Mouse (Mus musculus) MEL (cell line): ENCODE data around the gene Mrm1. TPM values are rescaled to one million over a fixed set of nuclear protein-coding genes. Genes with fewer than 3 reads are reported as not detected.
A peak's percentile ranks its signal among the peaks of the same experiment; 100 is the strongest.

Experiments
- DNase-seq: peaks from one replicate; pipeline ENCODE4 v3.0.0; 2011; ENCODE audit warnings: low read depth, low spot score
- H3K27ac ChIP-seq: 2 replicates; pipeline ENCODE4 v1.5.1; 2012; ENCODE audit warnings: low read depth, mild to moderate bottlenecking, control low read depth, low read length, moderate library complexity; ENCODE audit not compliant: control insufficient read depth
- H3K27me3 ChIP-seq, 2 experiments: fragments of 150-350 bp in 1 of 2; sonication (generic) in 1 of 2; 2 replicates each; pipeline ENCODE4 v1.6.1; 2012; ENCODE audit warnings: low read length in 2 of 2, mild to moderate bottlenecking in 2 of 2, improper control_type of control experiment in 1 of 2, moderate library complexity in 1 of 2; ENCODE audit not compliant: insufficient read depth in 2 of 2, control insufficient read depth in 1 of 2
- H3K36me3 ChIP-seq, 2 experiments: 2 replicates each; pipeline ENCODE4 v1.6.1; 2012 to 2014; ENCODE audit warnings: low read length in 2 of 2, improper control_type of control experiment in 1 of 2, inconsistent platforms in 1 of 2, mild to moderate bottlenecking in 1 of 2; ENCODE audit not compliant: insufficient read depth in 2 of 2, control insufficient read depth in 1 of 2
- H3K4me1 ChIP-seq, 2 experiments: fragments of 150-350 bp in 1 of 2; sonication (generic) in 1 of 2; 2 replicates each; pipeline ENCODE4 v1.6.1; 2012; ENCODE audit warnings: low read length in 2 of 2, improper control_type of control experiment in 1 of 2, mild to moderate bottlenecking in 1 of 2; ENCODE audit not compliant: insufficient read depth in 2 of 2, control insufficient read depth in 1 of 2
- H3K4me3 ChIP-seq, 2 experiments: fragments of 150-350 bp in 1 of 2; sonication (generic) in 1 of 2; 2 replicates each; pipeline ENCODE4 v1.5.1; 2012; ENCODE audit warnings: low read depth in 2 of 2, low read length in 2 of 2, mild to moderate bottlenecking in 2 of 2, moderate library complexity in 2 of 2, control low read depth in 1 of 2, improper control_type of control experiment in 1 of 2; ENCODE audit not compliant: control insufficient read depth in 1 of 2, insufficient read depth in 1 of 2
- H3K79me2 ChIP-seq: 2 replicates; pipeline ENCODE4 v1.6.1; 2012; ENCODE audit warnings: mild to moderate bottlenecking, low read length, moderate library complexity; ENCODE audit not compliant: control insufficient read depth, poor library complexity, insufficient read depth
- H3K9ac ChIP-seq: 2 replicates; pipeline ENCODE4 v1.6.1; 2012; ENCODE audit warnings: low read depth, mild to moderate bottlenecking, control low read depth, low read length, moderate library complexity; ENCODE audit not compliant: control insufficient read depth, poor library complexity, severe bottlenecking
- H3K9me3 ChIP-seq: fragments of 150-350 bp; sonication (generic); replicated peaks from 2 replicates; pipeline ENCODE4 v1.6.1; 2012; ENCODE audit warnings: mild to moderate bottlenecking, low read length, improper control_type of control experiment, moderate library complexity; ENCODE audit not compliant: insufficient read depth
- BHLHE40 ChIP-seq: IDR thresholded peaks from 2 replicates; pipeline ENCODE4 v1.6.1; 2012; ENCODE audit warnings: low read depth, mild to moderate bottlenecking, inconsistent platforms, low read length, improper control_type of control experiment, borderline replicate concordance
- CTCF ChIP-seq, 3 experiments: IDR thresholded peaks in 2 of 3; conservative IDR thresholded peaks in 1 of 3; 2 replicates each; pipeline ENCODE4 v1.5.1; 2011 to 2012; ENCODE audit warnings: low read length in 3 of 3, low read depth in 2 of 3, mild to moderate bottlenecking in 2 of 3, improper control_type of control experiment in 1 of 3, inconsistent platforms in 1 of 3, mixed read lengths in 1 of 3, moderate library complexity in 1 of 3; ENCODE audit not compliant: control insufficient read depth in 1 of 3, insufficient read depth in 1 of 3, poor library complexity in 1 of 3, severe bottlenecking in 1 of 3
- ELF1 ChIP-seq: IDR thresholded peaks from 2 replicates; pipeline ENCODE4 v1.6.1; 2014; ENCODE audit warnings: low read depth, mild to moderate bottlenecking, inconsistent platforms, low read length, improper control_type of control experiment, moderate library complexity
- ETS1 ChIP-seq: IDR thresholded peaks from 2 replicates; pipeline ENCODE4 v1.6.1; 2012; ENCODE audit warnings: low read depth, mild to moderate bottlenecking, inconsistent platforms, low read length, improper control_type of control experiment, moderate library complexity
- JUND ChIP-seq: IDR thresholded peaks from 2 replicates; pipeline ENCODE4 v1.6.1; 2011; ENCODE audit warnings: low read depth, mild to moderate bottlenecking, improper control_type of control experiment, low read length
- MAX ChIP-seq: IDR thresholded peaks from 2 replicates; pipeline ENCODE4 v1.6.1; 2011; ENCODE audit warnings: low read length, improper control_type of control experiment
- MAZ ChIP-seq: IDR thresholded peaks from 2 replicates; pipeline ENCODE4 v1.6.1; 2012; ENCODE audit warnings: low read depth, mild to moderate bottlenecking, inconsistent platforms, low read length, improper control_type of control experiment
- MYC ChIP-seq: IDR thresholded peaks from 2 replicates; pipeline ENCODE4 v1.6.1; 2011; ENCODE audit warnings: low read depth, mild to moderate bottlenecking, low read length, improper control_type of control experiment, moderate library complexity
- NELFE ChIP-seq: IDR thresholded peaks from 2 replicates; pipeline ENCODE4 v1.6.1; 2011; ENCODE audit warnings: low read depth, low read length, improper control_type of control experiment
- NRF1 ChIP-seq: IDR thresholded peaks from 2 replicates; pipeline ENCODE4 v1.6.1; 2014; ENCODE audit warnings: low read depth, mild to moderate bottlenecking, inconsistent platforms, low read length, improper control_type of control experiment, moderate library complexity; ENCODE audit not compliant: poor library complexity, insufficient read depth, severe bottlenecking
- POLR2A ChIP-seq, 2 experiments: IDR thresholded peaks; 2 replicates each; pipeline ENCODE4 v1.6.1; 2011 to 2012; ENCODE audit warnings: low read length in 2 of 2, mild to moderate bottlenecking in 2 of 2, control low read depth in 1 of 2, improper control_type of control experiment in 1 of 2, low read depth in 1 of 2, moderate library complexity in 1 of 2; ENCODE audit not compliant: control insufficient read depth in 1 of 2, insufficient read depth in 1 of 2, poor library complexity in 1 of 2
- POLR2AphosphoS5 ChIP-seq: IDR thresholded peaks from 2 replicates; pipeline ENCODE4 v1.6.1; 2012; ENCODE audit warnings: low read depth, borderline replicate concordance, mild to moderate bottlenecking, inconsistent platforms, low read length, moderate library complexity, mixed read lengths
- RAD21 ChIP-seq: IDR thresholded peaks from 2 replicates; pipeline ENCODE4 v1.6.1; 2011; ENCODE audit warnings: mild to moderate bottlenecking, low read depth, low read length, improper control_type of control experiment
- SMC3 ChIP-seq: IDR thresholded peaks from 2 replicates; pipeline ENCODE4 v1.6.1; 2011; ENCODE audit warnings: low read depth, low read length, improper control_type of control experiment
- USF1 ChIP-seq: IDR thresholded peaks from 2 replicates; pipeline ENCODE4 v1.6.1; 2014; ENCODE audit warnings: low read depth, mild to moderate bottlenecking, inconsistent platforms, low read length, improper control_type of control experiment, moderate library complexity
- USF2 ChIP-seq, 2 experiments: IDR thresholded peaks; 2 replicates each; pipeline ENCODE4 v1.6.1; 2011 to 2012; ENCODE audit warnings: improper control_type of control experiment in 2 of 2, low read length in 2 of 2, borderline replicate concordance in 1 of 2, inconsistent platforms in 1 of 2, low read depth in 1 of 2, mild to moderate bottlenecking in 1 of 2; ENCODE audit not compliant: insufficient read depth in 1 of 2
- ZC3H11A ChIP-seq: IDR thresholded peaks from 2 replicates; pipeline ENCODE4 v1.6.1; 2012; ENCODE audit warnings: low read depth, mild to moderate bottlenecking, inconsistent platforms, low read length, improper control_type of control experiment
- ZKSCAN1 ChIP-seq: IDR thresholded peaks from 2 replicates; pipeline ENCODE4 v1.6.1; 2012; ENCODE audit warnings: low read depth, mild to moderate bottlenecking, inconsistent platforms, low read length, improper control_type of control experiment, moderate library complexity
- polyA plus RNA-seq, 2 experiments: library from polyadenylated mRNA; stranded (reverse) in 1 of 2; unstranded in 1 of 2; fragments of >175 nt in 1 of 2; fragments of >200 nt in 1 of 2; gene quantifications; 2 replicates each; pipeline versions ENCODE4 v1.2.1 to v1.2.4; 2012; ENCODE audit warnings: low replicate concordance in 2 of 2, low read depth in 1 of 2; ENCODE audit not compliant: insufficient read length in 2 of 2, insufficient read depth in 1 of 2, missing spikeins in 1 of 2
- total RNA-seq: library from RNA; depleted of rRNA; stranded (reverse); fragments of 300-350 nt; gene quantifications from 2 replicates; pipeline ENCODE4 v1.2.3, GENCODE M21; 2012

Gene Mrm1
- total and polyA plus RNA-seq, 3 experiments, result 23.2 to 41.6 TPM; not detected in 1

DNA sequence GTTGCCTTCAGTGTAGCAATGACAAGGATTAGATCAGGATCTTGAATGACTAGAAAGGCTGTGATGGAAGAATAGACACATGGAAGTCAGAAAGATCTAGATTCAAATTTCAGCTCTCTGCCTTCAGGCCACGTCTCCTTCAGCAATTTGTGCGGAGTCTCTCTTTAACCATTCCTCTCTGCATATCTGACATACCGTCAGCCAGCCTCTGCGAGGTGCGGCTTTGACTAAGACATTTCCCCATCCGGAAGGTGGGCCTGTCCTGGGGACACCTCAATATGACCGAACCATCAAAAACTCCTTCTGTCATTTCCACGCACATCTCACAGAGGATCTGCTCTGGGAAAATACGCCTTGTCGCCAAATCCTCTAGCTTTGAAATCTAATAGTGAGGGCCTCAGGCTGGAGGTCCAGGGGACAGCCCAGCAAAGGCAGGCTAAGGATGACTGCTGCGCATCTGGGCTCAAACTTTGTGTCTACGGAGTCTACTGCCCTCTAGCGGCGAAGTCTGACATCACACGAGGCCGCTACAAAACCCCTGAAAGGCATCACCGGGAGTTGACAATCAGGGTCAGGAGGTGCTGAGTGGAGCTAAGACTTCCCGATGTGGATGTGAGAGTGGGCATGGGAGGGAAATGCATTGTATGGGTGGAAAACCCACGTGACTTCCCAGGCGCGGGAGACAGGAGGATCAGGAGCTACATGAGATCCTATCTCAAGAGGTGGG lies 21.5 kb downstream of the Mrm1 start:
- no peak overlapping the region for H3K9ac ChIP-seq
- H3K36me3 ChIP-seq, result no peaks in the 10 kb centered on the region
- peak; percentile 86 for DNase-seq
- peak; percentile 72 for TF ChIP-seq USF1
- TF ChIP-seq MAX, result peak; percentile 39; the same call in 1 of the 2 replicates
- peak; percentile 84 for TF ChIP-seq RAD21
- no peak for TF ChIP-seq JUND
- peak; percentile 85 for TF ChIP-seq ZC3H11A
- TF ChIP-seq ZKSCAN1, result no peak
- TF ChIP-seq MYC, result peak; percentile 66; the same call in 1 of the 2 replicates
- no peak for TF ChIP-seq USF2 (IDR thresholded peaks at IDR 0.05; ENCODE audit: borderline replicate concordance in 1 of 2, insufficient read depth in 1 of 2, low read depth in 1 of 2, low read length in 2 of 2)
- TF ChIP-seq CTCF (IDR thresholded peaks at IDR 0.05 in 2 of 3, conservative IDR thresholded peaks at IDR 0.05 in 1 of 3; ENCODE audit: control insufficient read depth in 1 of 3, insufficient read depth in 1 of 3, low read depth in 2 of 3, low read length in 3 of 3, poor library complexity in 1 of 3, severe bottlenecking in 1 of 3), result peak; percentile 87 to 93 (median 91)
- no peak for TF ChIP-seq POLR2AphosphoS5
- peak; percentile 85 for TF ChIP-seq SMC3
- peak; percentile 36; the same call in 1 of the 2 replicates for TF ChIP-seq NRF1
- H3K79me2 ChIP-seq, result no peaks in the 10 kb centered on the region
- H3K27ac ChIP-seq, result no peak overlapping the region
- H3K4me1 ChIP-seq, result no peaks in the 10 kb centered on the region
- H3K9me3 ChIP-seq, result no peaks in the 10 kb centered on the region
- no peak overlapping the region for H3K4me3 ChIP-seq
- H3K27me3 ChIP-seq, result 0 out of 4 replicates have a peak, but pooled peaks cover 0 to 2% of the 10 kb centered on the region in 2 experiments

DNA sequence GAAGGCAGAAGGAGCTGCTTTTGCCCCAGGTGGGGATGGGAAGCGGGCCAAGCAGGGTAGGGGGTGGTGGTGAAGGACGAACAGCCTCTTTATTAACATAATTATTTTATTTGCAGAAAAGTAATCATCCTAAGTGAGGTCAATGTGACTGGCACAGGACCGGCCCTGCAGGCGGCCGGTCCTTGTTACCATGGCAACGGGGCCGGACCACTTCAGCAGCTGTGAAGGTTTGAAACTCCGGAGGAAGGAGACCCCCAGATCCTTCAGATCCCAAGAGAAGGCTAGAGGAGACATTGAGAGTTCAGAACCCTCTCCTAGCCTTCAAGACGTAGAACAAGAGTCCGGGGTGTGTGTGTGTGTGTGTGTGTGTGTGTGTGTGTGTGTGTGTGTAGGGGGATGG lies 22.3 kb downstream of the Mrm1 start:
- no peaks in the 10 kb centered on the region for H3K9me3 ChIP-seq
- no peaks in the 10 kb centered on the region for H3K4me1 ChIP-seq
- H3K4me3 ChIP-seq, result no peak overlapping the region
- H3K27me3 ChIP-seq, result 0 out of 4 replicates have a peak, but pooled peaks cover 0 to 2% of the 10 kb centered on the region in 2 experiments
- no peaks in the 10 kb centered on the region for H3K36me3 ChIP-seq
- H3K27ac ChIP-seq, result no peak overlapping the region
- no peak overlapping the region for H3K9ac ChIP-seq
- TF ChIP-seq ZC3H11A (no peak), MAZ (no peak), SMC3 (no peak), ETS1 (no peak), NRF1 (no peak), NELFE (no peak), POLR2A (IDR thresholded peaks at IDR 0.05; ENCODE audit: control insufficient read depth in 1 of 2, insufficient read depth in 1 of 2, low read depth in 1 of 2, low read length in 2 of 2, poor library complexity in 1 of 2) (no peak), BHLHE40 (no peak), ELF1 (no peak)
- H3K79me2 ChIP-seq, result no peaks in the 10 kb centered on the region
- DNase-seq, result no peak
